Mouse (Mus musculus): ENCODE measurements at regions not wholly inside any gene's neighbourhood (a gene's known extent, or its start where the extent isn't known, plus 50 kb on each side); places are given as distances from the start of the nearest gene placed in this dataset.

DNA sequence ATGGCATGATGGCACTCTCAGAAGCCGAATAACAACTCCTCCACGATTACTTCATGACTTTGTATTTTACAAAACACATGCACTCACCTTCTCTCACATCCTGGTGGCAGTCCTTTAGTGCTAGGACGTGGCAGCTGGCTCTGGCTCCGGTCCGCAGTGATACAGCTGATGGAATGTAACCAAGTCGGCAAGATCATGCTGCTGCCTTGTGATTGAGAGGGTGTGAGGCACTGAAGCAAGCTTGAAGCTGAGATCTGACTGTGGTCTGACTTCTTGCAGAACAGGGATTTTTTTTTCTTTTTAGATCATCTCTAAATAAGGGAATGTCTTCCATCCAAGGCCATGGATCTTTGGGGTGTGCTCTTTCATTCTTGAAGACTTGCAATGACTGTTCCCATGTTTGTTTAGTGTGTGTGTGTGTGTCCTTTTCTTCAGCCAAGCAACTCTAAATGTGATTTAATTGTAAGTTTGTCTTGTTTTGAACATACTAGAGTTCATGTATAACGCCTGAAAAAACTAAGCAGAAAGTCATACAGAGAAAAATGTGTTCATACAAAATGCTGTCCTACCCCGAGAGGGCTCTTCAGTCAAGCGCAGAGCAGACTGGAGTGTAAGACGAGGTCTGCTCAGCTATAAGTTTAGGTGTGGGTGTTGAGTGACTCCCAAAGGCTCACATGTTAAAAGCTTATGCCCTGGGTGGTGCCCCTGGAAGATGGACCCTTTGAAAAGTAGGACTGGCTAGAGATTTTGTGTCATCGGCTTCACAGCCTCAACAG is 116.1 kb upstream of the Ankrd55 start:
- Histone ChIP-seq H3K4me1 (ENCODE audit: control insufficient read depth, insufficient read depth, insufficient read length) (no peaks in the 10 kb centered on the region), H3K27me3 (ENCODE audit: control insufficient read depth, insufficient read depth, low read length) (no peaks in the 10 kb centered on the region), H3K27ac (ENCODE audit: insufficient read depth, low read length) (no peak overlapping the region), H3K36me3 (ENCODE audit: control insufficient read depth, insufficient read depth, low read length) (no peaks in the 10 kb centered on the region), H3K4me3 (ENCODE audit: extremely low read depth, insufficient read depth, insufficient read length) (no peak overlapping the region)
- WGBS = 89% methylated on average over 11 of the region's 11 CpGs
- no peak for TF ChIP-seq POLR2A (IDR thresholded peaks at IDR 0.05; ENCODE audit: low read depth, low read length)
- TF ChIP-seq CTCF (IDR thresholded peaks at IDR 0.05; ENCODE audit: extremely low read depth, insufficient read depth, insufficient read length, insufficient replicate concordance) = no peak
- DNase-seq (ENCODE audit: low read depth in 1 of 2, low spot score in 2 of 2) = no peak

DNA sequence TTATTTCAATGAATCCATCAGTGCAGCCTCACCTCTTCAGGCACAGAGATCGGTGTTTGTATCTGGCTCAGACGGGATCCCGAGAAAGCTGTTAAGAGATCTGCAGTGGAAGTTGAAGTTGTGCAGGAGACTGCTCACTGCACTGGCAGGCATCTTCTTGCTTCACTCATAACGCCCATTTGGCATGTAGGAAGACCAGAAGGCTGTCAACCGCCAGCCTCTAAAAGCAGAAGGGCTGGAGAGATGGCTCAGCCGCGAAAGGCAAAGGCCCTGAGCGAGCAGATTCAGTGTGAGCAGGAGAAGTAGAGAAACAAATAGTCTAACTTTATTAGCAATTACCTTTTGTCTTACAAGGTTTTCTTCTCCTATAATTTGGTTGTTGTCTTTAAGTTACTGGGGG is 114.3 kb upstream of the Ankrd55 start:
- Histone ChIP-seq H3K4me1 (ENCODE audit: control insufficient read depth, insufficient read depth, insufficient read length) (no peaks in the 10 kb centered on the region), H3K4me3 (ENCODE audit: extremely low read depth, insufficient read depth, insufficient read length) (no peak overlapping the region), H3K27ac (ENCODE audit: insufficient read depth, low read length) (no peak overlapping the region), H3K36me3 (ENCODE audit: control insufficient read depth, insufficient read depth, low read length) (no peaks in the 10 kb centered on the region), H3K27me3 (ENCODE audit: control insufficient read depth, insufficient read depth, low read length) (no peaks in the 10 kb centered on the region)
- 86% methylated on average over 8 of the region's 8 CpGs for WGBS
- DNase-seq (ENCODE audit: low read depth in 1 of 2, low spot score in 2 of 2) = no peak
- no peak for TF ChIP-seq POLR2A (IDR thresholded peaks at IDR 0.05; ENCODE audit: low read depth, low read length)
- no peak for TF ChIP-seq CTCF (IDR thresholded peaks at IDR 0.05; ENCODE audit: extremely low read depth, insufficient read depth, insufficient read length, insufficient replicate concordance)

DNA sequence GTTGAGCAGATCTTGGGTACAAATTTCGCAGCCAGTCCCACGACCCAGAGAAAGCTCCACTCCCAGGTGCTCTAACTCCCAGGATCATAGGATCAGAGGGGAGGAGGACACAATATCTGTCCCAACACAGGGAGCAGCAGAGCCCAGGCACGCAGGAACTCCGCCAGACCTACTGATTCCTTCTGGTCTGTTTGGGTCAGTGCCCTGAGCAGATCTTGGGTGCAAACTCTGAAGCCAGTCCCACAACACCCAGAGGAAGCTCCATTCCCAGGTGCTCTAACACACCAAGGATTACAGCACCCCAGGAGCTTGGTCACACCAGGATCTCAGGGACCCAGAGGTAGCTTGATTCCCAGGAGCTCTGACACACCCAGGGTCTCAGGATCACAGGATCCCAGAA is 110.2 kb upstream of the Ankrd55 start:
- H3K27me3 ChIP-seq (ENCODE audit: control insufficient read depth, insufficient read depth, low read length) = no peaks in the 10 kb centered on the region
- H3K36me3 ChIP-seq (ENCODE audit: control insufficient read depth, insufficient read depth, low read length) = no peaks in the 10 kb centered on the region
- H3K4me3 ChIP-seq (ENCODE audit: extremely low read depth, insufficient read depth, insufficient read length) = no peak overlapping the region
- no peak for DNase-seq (ENCODE audit: low read depth in 1 of 2, low spot score in 2 of 2)
- 95% methylated on average over 4 of the region's 4 CpGs for WGBS
- TF ChIP-seq CTCF (IDR thresholded peaks at IDR 0.05; ENCODE audit: extremely low read depth, insufficient read depth, insufficient read length, insufficient replicate concordance) (no peak), POLR2A (IDR thresholded peaks at IDR 0.05; ENCODE audit: low read depth, low read length) (no peak)
- no peaks in the 10 kb centered on the region for H3K4me1 ChIP-seq (ENCODE audit: control insufficient read depth, insufficient read depth, insufficient read length)
- no peak overlapping the region for H3K27ac ChIP-seq (ENCODE audit: insufficient read depth, low read length)

DNA sequence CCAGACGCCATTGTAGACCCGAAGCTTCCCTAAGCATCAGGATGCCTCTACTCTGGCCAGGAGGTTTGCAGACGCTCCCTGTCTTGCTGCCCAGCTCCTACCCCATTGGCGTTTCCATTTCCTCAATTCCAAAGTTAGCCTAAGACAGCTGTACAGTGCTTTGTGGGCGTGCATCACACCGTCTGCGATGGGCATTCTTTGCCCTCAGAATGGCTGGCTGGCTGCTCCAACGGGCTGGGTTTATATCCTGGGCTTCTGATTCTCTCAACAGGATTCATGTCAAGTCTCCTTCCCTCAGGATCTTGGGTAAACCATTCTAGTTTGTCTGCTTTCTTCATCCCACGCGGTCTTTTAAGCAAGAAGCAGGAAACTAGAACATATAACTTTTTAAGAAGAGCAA is 104.3 kb upstream of the Ankrd55 start:
- Histone ChIP-seq H3K4me1 (ENCODE audit: control insufficient read depth, insufficient read depth, insufficient read length) (peaks cover 3% of the 10 kb centered on the region; the same call in 1 of the 2 replicates), H3K27ac (ENCODE audit: insufficient read depth, low read length) (no peak overlapping the region), H3K36me3 (ENCODE audit: control insufficient read depth, insufficient read depth, low read length) (no peaks in the 10 kb centered on the region), H3K27me3 (ENCODE audit: control insufficient read depth, insufficient read depth, low read length) (no peaks in the 10 kb centered on the region), H3K4me3 (ENCODE audit: extremely low read depth, insufficient read depth, insufficient read length) (no peak overlapping the region)
- TF ChIP-seq POLR2A (IDR thresholded peaks at IDR 0.05; ENCODE audit: low read depth, low read length) (no peak), CTCF (IDR thresholded peaks at IDR 0.05; ENCODE audit: extremely low read depth, insufficient read depth, insufficient read length, insufficient replicate concordance) (no peak)
- no peak for DNase-seq (ENCODE audit: low read depth in 1 of 2, low spot score in 2 of 2)
- WGBS = 90% methylated on average over 10 of the region's 10 CpGs

DNA sequence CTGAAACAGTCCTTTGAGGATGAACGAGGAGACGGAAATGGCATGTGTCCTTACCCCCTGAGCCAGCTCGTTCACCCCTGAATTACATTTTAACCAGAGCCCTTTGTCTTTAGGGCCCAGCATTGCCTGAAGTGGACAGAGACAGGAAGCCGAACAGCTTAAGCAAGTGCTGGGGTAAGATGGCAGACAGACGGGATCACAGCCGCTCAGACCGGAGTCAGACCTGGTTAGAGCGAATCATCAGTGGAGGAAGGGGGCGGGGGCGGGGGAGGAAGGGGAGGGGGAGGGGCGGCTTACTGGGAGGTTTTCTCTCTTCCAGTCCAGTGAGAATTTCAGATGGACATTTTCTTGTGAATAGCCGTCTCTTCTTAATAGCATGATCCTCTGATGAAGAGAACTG is 103.1 kb upstream of the Ankrd55 start:
- Histone ChIP-seq H3K4me1 (ENCODE audit: control insufficient read depth, insufficient read depth, insufficient read length) (peaks cover 3% of the 10 kb centered on the region; the same call in 1 of the 2 replicates), H3K27ac (ENCODE audit: insufficient read depth, low read length) (no peak overlapping the region), H3K27me3 (ENCODE audit: control insufficient read depth, insufficient read depth, low read length) (no peaks in the 10 kb centered on the region), H3K4me3 (ENCODE audit: extremely low read depth, insufficient read depth, insufficient read length) (no peak overlapping the region), H3K36me3 (ENCODE audit: control insufficient read depth, insufficient read depth, low read length) (no peaks in the 10 kb centered on the region)
- no peak for DNase-seq (ENCODE audit: low read depth in 1 of 2, low spot score in 2 of 2)
- no peak for TF ChIP-seq CTCF (IDR thresholded peaks at IDR 0.05; ENCODE audit: extremely low read depth, insufficient read depth, insufficient read length, insufficient replicate concordance)
- TF ChIP-seq POLR2A (IDR thresholded peaks at IDR 0.05; ENCODE audit: low read depth, low read length) = no peak
- 85% methylated on average over 12 of the region's 12 CpGs for WGBS

DNA sequence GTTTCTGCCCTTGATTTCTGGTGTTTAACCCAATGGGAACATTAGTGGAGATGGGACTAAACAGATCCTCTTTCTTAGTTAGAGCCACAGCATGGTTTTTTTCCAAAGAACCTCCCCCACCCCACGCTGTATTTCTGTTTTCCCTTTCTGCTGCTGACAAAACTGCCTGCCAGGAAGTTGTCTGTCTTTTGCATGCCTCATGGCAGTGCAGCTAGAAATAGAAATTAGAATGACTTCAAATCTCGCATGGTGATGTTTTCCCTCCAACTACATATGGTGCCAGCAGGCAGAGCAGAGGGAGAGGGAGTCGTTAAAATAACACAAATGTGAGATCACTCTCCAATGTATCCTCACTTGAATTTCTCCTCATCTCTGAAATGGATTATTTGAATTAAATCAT is 101.0 kb upstream of the Ankrd55 start:
- TF ChIP-seq POLR2A (IDR thresholded peaks at IDR 0.05; ENCODE audit: low read depth, low read length) (no peak), CTCF (IDR thresholded peaks at IDR 0.05; ENCODE audit: extremely low read depth, insufficient read depth, insufficient read length, insufficient replicate concordance) (no peak)
- no peaks in the 10 kb centered on the region for H3K27me3 ChIP-seq (ENCODE audit: control insufficient read depth, insufficient read depth, low read length)
- peaks cover 3% of the 10 kb centered on the region; the same call in 1 of the 2 replicates for H3K4me1 ChIP-seq (ENCODE audit: control insufficient read depth, insufficient read depth, insufficient read length)
- H3K27ac ChIP-seq (ENCODE audit: insufficient read depth, low read length) = no peak overlapping the region
- no peak for DNase-seq (ENCODE audit: low read depth in 1 of 2, low spot score in 2 of 2)
- no peaks in the 10 kb centered on the region for H3K36me3 ChIP-seq (ENCODE audit: control insufficient read depth, insufficient read depth, low read length)
- no peak overlapping the region for H3K4me3 ChIP-seq (ENCODE audit: extremely low read depth, insufficient read depth, insufficient read length)
- WGBS = 20% methylated on average over 3 of the region's 3 CpGs

DNA sequence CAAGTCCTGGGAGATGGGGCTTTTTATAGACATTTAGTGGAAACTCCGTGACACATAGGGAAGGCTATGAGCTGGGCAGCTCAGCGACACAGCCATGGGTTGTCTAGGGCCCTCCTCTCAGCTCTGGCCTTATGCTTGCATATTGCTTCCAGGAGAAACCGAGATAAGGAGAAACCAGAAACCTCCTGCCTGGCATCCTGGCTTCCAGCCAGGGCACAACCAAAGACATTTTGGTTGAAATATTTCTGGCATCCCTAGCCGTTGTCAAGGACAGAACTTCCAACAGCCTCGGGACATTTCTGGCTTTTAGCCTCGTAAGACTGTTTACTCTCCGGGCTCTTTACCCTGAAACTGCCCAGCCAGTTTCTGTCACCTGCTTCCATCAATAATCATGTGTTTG is 99.9 kb upstream of the Ankrd55 start:
- no peaks in the 10 kb centered on the region for H3K27me3 ChIP-seq (ENCODE audit: control insufficient read depth, insufficient read depth, low read length)
- H3K4me1 ChIP-seq (ENCODE audit: control insufficient read depth, insufficient read depth, insufficient read length) = peaks cover 3% of the 10 kb centered on the region; the same call in 1 of the 2 replicates
- no peak overlapping the region for H3K4me3 ChIP-seq (ENCODE audit: extremely low read depth, insufficient read depth, insufficient read length)
- H3K27ac ChIP-seq (ENCODE audit: insufficient read depth, low read length) = no peak overlapping the region
- WGBS = 83% methylated on average over 7 of the region's 7 CpGs
- no peak for DNase-seq (ENCODE audit: low read depth in 1 of 2, low spot score in 2 of 2)
- no peaks in the 10 kb centered on the region for H3K36me3 ChIP-seq (ENCODE audit: control insufficient read depth, insufficient read depth, low read length)
- TF ChIP-seq CTCF (IDR thresholded peaks at IDR 0.05; ENCODE audit: extremely low read depth, insufficient read depth, insufficient read length, insufficient replicate concordance) = no peak
- TF ChIP-seq POLR2A (IDR thresholded peaks at IDR 0.05; ENCODE audit: low read depth, low read length) = no peak

All from spleen, adult 2 months (tissue).